Mouse (Mus musculus) adrenal gland, adult 8-10 months (tissue): ENCODE measurements around the gene Urad. TPM values are rescaled to one million over a fixed set of nuclear protein-coding genes. Genes with fewer than 3 reads are reported as not detected.

Experiments used
- DNase-seq: peaks from one replicate; pipeline ENCODE4 v3.0.0; 2022
- total RNA-seq, 4 experiments: library from RNA; stranded (reverse); gene quantifications; 2 replicates each; pipeline ENCODE4 v1.2.4; 2022

Gene Urad
- 1 to 10 TPM in 2 of 4 experiments, not detected in 2; 1.2 to 1.5 TPM for total RNA-seq

DNA sequence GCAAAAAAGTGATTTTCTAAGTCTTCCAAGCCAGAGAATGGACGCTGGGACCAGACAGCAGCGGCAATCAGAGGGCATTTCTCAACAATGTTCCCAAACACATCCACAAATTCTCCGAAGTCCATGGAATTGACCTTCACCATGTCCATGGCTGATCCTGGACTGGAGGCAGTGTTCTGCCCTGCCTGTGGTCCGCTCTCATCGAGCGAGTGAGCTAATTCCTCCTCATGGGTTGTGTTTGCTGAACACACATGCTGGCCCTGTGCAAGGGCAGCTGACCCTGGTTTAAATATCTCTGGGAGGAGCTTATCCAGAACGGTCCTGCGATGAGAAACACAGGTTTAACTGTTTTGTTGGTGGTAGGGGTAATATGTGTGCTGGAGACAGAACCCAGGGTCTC is at the start of gene Urad:
Urad (minus strand) TSS at position 258 of the 400 bp plus-strand sequence.
- no peak for DNase-seq

DNA sequence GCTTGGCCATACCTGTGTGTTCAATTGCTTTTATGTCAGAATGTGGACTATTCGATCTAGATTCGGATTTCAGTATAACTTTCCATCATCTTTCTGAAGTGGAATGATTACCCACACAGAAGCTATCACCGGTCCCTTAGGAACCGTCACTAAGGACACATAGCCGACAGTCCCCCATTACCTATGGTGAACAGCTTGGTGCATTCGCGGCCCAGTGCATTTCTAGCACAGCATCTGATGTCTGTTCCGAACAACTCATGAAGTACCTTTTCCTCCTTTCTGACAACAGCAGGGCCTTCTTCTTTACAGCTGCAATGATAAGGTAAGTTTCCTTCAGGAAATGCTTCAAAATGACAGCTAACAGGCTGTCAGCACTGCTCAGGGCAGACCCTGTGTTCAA is 48.0 kb upstream of the Urad start:
- no peak for DNase-seq

DNA sequence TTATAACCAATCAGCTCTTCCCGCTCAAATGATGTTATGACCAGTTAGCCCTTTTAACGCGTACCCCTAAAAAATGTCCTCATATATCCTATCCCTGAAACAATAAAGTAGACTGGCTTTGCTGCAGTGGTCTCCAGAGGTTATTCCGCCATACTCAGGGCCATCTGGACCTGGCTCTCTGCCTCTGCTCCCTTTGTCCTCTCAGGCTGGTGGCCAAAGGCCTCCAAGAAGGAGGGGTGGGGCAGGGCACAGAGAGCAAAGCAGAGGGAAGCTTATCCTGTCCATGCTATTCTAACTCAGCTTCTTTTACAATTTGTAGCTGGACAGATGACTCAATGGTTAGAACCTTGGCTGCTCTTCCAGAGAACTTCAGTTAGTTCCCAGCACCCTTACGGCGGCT is 46.0 kb upstream of the Urad start:
- DNase-seq: no peak

DNA sequence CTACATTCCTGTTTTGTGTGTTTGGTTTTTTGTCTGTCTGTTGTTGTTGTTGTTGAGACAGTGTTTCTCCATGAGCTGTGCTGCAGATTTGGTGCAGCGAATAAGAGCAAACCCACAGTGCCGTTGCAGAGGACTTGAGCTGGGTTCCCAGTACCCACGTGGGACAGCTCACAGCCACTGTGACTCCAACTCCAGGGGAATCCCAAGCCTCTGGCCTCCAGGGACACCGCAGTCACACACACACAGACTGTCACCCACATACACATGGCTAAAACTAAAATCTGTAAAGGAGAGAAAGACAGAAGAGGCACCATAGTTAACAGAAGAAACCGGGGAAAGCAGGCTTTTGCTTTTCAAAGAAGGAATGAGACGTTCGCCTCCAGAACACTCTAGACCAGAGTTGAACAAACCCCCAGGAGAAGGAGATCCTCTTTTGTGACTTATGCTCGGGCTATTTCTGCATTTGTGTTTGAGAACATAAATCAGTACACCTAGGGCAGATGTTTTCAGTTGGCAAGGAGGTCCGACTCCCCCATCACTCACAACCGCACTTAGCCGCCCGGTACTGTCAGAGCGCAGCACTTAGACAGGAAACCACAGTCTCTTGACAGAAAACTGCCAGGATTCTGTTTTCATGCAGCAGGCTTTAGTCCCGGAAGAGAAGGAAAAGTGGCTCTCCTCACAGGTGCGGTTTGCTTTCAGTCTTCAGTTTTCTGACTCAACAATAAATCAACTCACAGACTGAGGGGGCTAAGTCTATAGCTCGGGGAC is 43.9 kb upstream of the Urad start:
- DNase-seq: no peak

DNA sequence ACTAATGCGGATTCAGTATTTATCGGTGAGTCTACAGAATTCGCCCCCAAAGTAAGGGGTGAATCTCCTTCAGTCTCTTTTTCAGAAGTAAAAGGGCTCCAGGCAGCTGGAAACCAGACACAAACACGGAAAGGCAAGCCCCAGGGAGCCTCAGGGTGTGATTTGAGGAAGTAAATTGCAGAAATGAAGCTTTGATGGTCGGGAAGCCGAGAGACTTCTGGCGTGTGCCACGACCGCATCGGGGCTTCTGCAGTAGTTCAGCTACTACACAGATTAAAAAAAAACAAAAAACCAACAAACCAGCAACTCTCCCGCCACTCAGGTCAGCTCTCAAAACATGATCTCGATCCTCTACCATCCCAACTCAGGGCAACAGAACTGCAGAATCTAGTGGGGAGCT is 40.8 kb upstream of the Urad start:
- DNase-seq: no peak

DNA sequence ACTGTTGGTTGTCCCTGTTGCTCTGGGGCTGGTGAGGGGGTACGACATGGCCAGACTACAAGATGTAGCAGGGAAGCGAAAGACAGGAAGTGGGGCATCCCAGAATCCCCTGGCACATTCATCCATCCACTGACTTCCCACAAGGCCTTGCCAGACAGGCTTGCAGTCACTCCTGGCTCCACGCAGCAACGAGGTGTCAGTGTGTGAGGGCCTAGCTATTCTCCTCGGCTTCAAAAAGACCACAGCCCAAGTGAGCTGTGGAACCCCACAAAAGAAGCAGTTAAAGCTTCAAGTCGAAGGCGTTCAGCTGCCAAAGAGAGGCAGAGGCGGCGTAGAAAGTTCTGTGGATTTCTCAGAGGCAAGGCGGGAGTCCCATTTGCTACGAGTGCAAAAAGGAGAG is 36.2 kb upstream of the Urad start:
- DNase-seq: no peak

DNA sequence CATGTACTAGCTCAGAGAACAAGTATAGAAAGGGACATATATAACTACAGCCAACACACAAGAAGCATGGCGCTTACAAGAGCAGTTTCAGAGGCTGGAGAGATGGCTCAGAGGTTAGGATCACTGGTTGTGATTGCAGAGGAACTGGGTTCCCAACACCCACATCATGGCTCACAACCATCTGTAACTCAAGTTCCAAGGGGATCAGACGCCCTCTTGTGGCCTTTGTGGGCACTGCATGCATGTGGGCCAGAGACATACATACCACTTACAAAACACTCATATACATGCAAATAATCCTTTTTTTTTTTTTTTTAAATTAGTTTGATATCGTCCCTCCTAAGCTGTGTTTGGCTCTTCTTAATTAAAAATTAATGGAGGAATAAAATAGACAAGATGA is 35.3 kb upstream of the Urad start:
- DNase-seq: no peak

DNA sequence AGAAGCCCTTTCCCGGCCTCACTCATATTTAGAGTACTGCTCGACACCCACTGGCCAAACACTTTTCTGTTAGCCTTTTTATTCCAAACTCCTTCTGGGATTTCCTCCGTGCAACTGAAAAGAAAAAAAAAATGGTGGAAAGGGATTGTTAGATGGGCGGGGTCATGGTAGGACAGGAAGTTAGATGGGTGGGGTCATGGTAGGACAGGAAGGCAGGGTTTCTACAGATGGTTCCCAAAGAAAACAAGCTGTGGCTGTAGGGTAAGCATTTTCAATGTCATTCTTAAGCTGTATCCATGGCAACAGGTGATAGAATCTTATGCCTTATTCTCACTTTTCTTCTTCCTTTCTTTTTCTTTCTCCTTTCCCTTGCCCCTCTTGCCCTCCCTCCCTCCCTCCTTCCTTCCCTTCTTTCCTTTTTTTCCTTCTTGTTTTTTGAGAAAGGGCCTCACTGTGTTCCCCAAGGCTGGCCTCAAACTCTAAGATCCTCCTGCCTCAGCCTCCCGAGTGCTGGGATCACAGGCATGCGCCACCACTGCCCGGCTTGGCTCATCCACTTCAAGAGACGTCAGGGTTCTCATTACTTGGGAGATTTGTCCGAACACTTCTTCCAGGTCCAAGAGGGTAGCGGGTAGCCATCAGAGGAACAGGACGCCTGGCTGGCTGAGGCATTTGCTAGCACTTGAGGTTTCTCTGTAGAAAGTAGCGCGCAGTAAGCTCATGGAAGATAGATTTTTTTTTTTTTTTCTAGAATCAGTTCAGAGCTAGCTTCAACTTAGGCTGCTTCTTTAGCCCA is 34.2 kb upstream of the Urad start:
- DNase-seq: no peak

DNA sequence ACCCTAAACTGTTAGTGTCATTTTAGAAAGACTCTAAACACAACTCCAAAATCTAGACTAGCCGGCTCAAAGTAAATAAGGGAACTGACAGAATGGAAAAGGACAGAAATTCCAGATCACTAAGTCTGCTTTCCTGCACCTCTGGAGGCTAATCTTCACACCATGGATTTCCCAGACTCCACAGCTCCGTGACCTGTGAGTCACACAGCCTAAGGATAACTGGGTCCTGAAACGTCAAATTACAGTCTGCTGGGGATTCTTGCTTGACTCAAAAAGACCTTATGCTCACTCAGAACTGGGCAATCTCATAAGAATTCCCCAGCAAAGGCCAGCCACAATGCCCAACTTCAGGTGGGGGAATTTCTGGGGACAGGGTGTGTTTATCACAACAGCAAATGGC is 33.5 kb upstream of the Urad start:
- no peak for DNase-seq

DNA sequence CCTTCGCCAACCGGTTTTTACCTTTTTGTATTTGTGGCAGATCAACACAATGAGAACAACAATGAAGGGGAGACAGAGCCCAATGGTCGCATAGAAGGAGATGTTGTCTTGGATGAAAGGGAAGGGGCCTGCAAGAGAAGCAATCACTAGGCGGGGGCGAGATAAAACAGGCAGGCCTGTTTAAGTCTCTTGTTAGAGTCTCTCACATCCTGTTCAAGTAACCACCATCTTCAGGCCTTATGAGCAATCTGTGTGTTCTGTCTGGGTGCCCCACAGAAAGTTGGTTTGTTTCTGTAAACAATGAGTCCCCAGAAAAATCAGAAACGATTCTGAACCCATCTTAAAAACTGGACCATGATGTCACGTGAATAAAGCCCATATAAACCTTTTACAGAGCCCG is 32.7 kb upstream of the Urad start:
- DNase-seq: no peak

DNA sequence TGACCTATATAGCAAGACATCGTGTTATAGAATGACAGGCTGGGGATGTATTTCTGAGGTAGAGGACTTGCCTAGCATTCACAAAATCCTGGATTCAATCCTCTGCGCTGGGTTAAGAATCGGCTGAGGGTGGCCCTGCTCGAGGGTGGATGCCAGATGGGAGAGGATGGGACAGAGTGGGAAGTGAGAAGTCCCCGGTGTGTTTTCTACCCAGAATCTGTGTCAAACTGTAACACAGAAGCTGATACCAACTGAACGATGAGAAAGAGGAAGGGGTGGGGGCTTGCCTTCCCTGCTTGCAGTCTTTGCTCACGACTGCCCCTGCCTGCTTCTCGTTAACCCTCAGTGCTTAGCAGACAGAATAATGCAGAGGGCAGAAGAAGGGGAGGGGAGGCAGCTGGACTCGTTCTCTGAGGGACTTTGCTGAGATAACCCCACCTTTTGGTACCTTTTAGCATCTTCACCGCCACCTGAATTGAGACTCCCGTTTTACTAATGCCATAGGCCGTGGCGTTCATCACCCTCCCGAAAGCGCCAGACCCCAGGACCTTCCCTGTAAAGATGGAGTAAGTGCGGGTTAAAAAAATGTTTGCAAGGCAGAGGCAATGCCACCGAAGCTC is 32.0 kb upstream of the Urad start:
- DNase-seq: no peak

DNA sequence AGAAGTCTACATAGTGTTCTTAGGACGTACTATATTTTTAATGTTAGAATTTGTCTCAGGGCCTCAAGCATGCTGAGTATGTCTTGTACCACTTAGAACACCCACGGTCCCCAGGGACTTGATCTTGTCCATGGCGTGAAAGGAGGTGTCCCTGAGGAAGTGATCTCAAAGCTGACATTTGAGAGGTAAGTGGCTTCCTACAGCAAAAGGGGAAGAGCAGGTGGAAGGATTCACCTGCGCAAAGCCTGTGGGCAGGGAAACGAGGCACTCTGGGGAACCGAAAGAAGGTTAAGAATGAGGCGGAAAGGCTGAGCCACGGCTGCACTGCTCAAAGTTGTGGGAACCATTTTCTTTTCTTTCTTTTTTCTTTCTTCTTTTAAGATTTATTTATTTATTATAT is 29.7 kb upstream of the Urad start:
- DNase-seq: no peak

DNA sequence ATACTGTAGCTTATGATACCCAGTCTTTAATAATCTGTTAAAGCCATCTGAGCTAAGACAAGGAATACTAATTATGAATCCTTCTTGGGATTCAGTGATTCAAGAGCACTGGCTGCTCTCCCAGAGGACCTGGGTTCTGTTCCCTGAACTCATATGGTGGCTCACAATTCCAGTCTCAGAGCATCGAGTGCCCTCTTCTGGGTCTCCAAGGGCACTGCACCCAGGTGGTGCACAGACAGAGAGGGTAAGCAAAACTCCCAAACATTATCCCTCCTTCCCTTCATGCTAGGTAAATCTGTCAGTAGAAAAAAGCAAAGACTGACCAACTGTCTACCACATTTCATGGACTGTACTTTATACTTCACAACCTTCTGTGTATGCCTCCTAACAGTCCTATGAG is 23.7 kb upstream of the Urad start:
- DNase-seq: no peak

DNA sequence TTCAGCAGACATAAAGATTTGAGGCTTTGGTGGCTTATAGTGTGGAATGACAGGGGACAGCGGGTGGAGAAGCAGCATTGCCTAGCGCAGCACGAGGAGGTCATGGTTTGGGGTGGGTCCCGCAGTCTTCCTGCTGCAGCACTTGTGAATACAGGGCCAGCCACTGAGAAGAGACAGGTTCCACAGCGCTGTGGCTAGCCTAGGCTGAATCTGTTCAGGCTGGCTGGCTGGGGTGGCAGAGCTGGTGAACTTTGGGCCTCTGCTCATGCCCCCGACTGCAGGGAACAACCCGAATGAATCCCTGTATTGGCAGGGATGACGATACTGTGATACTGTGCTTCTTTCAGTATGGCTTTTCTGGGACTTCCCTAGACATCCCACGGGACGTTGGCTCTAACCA is 21.7 kb upstream of the Urad start:
- DNase-seq: no peak

DNA sequence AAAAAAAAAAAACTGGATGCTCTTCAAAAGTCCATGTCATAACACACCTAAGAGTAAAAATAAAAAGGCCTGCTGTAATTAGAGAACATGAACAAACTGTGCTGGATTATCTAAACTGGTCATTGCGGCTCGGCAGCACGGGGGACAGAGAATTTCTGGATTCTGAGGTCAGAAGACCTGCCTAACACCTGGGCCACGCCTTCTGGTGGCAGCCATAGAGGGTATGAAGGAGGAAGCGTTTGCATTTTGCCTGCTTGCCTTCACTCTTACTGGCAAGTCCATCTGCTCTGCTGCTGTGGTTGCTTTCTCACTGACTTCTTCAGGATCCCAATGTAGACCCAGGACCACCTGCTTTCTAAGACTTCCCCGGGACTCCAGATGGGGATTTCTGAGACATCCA is 20.7 kb upstream of the Urad start:
- DNase-seq: no peak

DNA sequence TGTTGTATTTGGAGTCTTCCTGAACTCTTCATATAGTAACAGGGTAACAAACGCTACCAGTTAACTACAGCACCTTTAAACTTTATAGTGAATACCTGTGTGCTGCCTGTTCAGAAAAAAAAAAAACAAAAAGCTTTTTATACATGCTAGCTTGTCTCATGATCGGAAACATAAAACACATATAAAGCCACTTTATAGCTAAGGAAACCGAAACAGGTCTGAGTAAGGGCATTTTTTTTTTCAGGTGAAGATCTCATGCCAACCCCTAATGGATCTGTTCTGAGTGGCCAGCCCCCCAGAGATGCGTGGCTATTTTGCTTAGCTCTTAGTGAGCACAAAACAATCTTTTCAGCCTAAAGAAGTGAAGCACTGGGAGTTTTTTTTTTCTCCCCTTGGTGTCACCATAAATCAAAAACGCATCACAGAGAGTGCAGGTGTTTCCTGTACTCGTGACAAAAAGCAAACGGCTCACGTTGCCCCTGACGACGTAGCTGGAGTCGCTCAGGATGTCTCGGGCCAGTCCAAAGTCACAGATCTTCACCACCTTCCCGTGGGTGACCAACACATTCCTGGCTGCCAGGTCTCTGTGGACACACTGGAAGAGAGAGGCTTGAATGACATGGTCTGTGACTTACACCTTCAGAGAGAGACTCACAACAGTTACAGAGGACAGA is 18.6 kb upstream of the Urad start:
- no peak for DNase-seq

DNA sequence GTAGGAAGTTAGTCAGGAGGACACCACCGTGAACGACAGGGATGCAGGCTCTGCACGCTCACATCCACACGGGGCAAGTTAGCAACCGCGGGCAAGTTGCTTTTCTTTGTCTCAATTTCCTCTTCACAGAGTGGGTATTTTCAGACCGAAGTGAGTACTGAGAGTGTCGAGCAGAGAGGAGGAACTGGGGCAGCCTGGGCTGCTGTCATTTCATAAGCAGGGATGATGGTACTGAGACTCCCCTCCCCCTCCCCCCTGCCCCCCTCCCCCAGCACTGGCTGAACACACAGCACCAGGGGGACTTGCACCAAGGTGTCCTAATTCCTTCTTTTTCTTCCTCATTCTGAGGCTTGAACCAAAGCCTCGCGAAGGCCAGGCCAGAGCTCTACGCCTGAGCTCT is 17.3 kb upstream of the Urad start:
- DNase-seq: no peak

DNA sequence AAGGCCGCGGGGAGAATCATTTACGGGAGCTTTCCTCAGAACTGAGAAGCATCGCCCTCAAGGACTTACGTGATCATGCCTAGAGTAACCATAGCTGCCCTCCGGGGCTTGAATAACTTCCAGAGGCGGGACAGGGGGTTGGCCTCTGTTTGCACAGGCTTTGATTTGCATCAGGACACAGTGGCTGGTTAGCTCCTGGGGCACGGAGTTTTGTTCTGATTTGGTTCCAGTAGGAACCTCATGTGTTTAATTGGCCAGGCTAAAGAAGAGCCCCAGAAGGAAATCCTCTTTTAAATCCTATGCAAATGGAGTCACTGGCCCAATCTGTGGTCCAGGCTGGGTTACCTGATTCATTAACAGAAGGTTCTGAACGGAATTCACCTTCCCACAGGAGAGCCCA is 16.7 kb upstream of the Urad start:
- DNase-seq: no peak

DNA sequence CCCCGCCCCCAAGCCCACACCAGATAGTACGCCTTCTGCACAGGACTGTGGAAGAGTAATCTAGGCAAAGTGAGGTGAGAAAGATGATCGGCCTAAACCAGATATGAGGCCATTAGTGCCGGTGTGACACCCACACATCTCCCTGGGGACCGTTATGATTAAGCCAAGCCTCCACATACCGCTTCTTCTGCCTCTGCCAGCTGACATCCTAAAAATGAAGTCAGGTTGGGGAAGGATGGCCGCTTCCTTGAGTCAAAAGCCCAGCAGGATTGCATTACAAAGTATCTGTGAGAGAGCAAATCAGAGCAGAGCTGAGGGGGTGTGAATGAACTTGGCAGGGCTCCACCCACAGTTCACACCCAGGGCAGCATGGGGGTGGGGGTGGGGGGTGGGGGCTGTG is 10.5 kb upstream of the Urad start:
- DNase-seq: no peak

DNA sequence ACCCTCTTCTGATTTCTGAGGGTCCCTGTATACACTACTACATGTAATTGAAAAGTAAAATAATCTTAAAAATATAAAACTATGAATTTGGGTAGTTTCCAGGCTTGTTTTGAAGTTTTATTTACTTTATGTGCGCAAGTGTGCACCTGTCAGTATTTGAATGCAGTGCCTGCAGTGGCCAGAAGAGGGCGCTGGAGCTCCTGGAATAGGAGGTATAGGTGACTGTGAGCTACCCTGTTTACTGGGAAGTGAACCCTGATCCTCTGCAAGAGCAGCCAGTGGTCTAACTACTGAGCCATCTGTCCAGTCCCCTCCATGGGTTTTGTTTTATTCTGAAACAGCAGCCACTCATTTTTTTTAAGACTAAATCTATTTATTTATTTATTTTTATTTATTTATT is 9.3 kb upstream of the Urad start:
- DNase-seq: no peak

DNA sequence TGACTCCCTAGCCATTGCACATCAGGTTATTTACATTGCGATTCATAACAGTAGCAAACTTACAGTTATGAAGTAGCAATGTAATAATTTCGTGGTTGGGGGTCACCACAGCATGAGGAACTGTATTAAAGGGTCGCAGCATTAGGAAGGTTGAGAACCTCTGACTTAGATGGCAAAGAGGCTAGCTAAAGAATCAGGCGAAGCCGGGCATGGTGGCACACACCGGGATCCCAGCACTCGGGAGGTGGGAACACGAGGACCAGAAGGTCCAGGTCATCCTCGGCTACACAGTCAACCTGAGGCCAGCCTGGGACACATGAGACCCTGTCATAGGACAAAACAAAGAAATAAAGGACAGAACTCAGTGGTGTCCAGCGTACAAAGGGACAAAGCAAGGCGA is 7.7 kb upstream of the Urad start:
- DNase-seq: no peak

DNA sequence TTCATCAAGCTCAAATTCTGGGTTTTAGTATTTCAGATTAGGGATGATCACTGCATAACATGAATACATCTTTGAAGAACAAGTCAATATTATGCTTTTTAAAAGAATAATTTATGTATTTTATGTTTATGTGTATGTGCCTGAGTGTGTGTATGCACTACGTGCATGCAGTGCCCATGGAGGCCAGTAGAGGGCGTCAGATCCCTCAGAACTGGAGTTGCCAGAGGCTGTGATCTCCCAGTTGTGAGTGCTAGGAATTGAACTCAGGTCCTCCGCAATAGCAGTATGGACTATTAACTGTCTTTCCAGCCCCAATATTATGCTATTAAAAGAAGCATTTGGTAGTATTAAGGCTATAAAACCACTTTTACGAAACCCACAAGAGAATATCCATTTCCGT is 5.4 kb upstream of the Urad start:
- no peak for DNase-seq

DNA sequence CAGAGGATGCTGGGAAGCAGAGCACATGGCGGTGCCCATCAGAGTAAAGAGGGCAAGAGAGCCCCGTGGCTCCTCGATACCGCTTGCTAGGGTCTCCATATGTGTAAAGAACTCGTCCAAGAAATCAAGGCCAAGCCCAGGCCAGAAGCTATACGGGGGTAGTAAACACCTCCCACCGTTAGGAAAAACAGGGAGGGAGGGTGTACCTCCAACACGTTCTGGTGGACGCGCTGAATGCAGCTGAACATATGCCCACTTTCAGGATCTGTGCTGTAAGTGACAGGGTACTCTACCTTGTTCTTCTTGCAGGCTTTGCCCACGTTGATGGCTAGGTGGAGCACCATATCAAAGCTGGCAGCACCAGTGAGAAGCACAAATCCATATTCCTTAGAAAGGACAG is 3.7 kb upstream of the Urad start:
- DNase-seq: no peak
